Mouse (Mus musculus): Measurements from ENCODE around the gene Zfp553. TPM values are rescaled to one million over a fixed set of nuclear protein-coding genes. Genes with fewer than 3 reads are reported as not detected.

The Zfp553 gene
- polyA plus RNA-seq, 1 experiment from 2014 or later, result 48.7 TPM

DNA sequence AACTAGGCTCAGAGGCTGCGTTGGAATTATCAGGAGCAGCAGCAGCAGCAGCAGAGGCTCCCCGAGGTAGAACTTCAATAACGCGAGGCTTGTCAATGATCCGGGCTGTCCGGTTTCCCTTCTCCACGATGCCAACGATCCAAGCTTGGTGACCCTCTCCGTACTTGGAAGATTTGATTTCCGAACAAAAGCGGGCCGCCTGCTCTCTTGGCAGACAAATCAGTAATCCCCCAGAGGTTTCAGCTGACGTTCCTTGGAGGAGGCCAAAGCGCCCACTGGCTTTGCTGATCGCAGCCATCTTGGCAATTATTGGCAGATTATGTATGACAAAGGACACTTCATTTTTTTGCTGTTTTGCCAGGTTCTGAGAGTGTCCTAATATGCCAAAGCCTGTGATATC is 39.7 kb downstream of the Zfp553 start:
- Histone ChIP-seq H3K27ac (ENCODE audit: low read length) (no peak overlapping the region), H3K9ac (ENCODE audit: low read depth, low read length) (no peak overlapping the region), H3K4me1 (ENCODE audit: control insufficient read depth, insufficient read depth, low read length) (peaks cover 18% of the 10 kb centered on the region), H3K4me3 (ENCODE audit: low read depth, low read length) (no peak overlapping the region; the same call in 1 of the 2 replicates), H3K27me3 (ENCODE audit: control insufficient read depth, insufficient read depth, low read depth, low read length) (no peaks in the 10 kb centered on the region), H3K36me3 (ENCODE audit: control insufficient read depth, insufficient read depth, low read length) (peaks cover 10% of the 10 kb centered on the region), H3K4me2 (ENCODE audit: low read length) (peak overlapping the region; percentile 95), H3K9me3 (replicated peaks; ENCODE audit: control insufficient read depth, low read length, poor library complexity, severe bottlenecking) (peaks cover 5% of the 10 kb centered on the region; the same call in 1 of the 2 replicates)
- ATAC-seq, result no peak
- WGBS, result 90% methylated on average over 15 of the region's 15 CpGs

DNA sequence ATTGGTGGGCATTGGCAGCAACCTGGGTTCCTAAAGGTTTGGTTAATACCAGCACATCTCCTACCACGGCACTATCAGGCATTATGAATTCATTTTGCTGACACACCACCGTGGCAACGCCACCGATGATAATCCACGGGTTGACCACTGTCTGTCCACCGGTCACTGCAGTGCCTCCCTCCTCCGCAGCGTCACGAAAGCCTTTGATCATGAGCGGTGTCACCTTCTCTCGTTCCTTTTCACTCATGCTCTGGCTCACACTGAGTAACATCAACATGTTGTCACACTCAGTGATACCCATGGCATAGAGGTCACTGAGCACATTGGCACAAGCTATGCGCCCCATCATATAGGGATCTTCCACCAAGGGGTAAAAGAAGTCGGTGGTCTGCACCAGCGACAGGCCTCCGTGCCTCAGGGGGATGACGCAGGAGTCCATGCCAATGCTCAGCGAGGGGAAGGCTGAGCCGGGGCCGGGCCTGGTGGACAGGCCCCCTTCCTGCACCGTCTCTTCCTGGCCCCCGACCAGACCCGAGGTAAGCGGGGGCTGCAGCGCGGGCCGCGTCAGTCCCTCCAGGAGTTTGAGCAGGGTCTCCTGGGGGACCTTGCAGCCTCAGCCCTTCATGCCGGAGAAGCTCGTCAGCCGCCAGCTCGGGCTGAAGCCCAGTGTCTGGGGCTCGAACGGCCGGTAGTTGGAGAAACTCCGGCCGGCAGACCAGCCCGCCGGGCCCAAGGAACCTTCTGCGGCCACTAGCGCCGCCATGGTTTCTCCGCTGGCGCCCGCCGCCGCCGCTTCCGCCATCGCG is 40.5 kb downstream of the Zfp553 start:
- H3K4me2 ChIP-seq (ENCODE audit: low read length), result peak overlapping the region; percentile 95
- WGBS, result 13% methylated on average over 50 of the region's 50 CpGs
- H3K27me3 ChIP-seq (ENCODE audit: control insufficient read depth, insufficient read depth, low read depth, low read length), result no peaks in the 10 kb centered on the region

DNA sequence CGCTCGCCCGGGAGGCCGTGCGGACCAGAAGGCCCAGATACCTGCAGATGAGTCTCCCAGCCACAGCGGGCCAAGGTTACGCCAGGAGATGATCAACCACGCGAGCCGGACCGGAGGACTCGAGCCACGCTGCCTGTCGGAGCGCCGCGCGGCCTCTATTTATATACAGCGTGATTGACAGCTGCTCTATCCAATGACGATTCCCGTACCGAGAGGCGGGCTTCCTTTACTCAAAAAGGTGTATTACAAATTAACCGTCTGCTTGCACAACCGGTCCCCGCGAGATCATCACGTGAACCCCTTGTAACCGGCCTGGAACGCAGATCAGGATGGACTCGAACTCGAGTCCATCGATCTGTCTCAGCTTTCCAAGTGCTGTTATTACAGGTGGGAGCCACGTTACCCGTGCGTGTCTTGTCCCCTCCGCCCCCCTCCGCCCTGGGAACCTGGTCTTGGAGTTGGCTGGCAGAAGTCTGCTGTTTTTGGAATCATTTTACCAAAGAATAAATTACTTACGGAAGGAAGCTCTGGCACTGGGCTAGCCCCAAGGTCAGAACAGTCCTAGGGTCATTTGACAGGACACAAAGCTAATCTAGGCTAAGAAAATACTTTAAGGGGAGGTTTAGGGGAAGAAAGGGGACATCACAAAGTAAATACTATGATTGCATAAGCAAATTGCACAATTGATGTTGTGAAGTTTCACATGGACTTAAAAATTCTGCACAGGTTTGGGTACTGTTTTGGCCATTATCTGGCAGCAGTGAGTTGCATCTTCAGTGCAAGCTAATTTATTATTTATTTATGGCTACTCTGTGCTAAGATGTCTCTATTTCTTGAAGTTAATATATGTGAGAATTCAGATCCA is 41.3 kb downstream of the Zfp553 start, which contains the start of gene Sephs2:
TSS of gene Sephs2 (minus strand) at position 131 of the 865 bp plus-strand sequence.
- H3K4me2 ChIP-seq (ENCODE audit: low read length), result peak within 1 kb of the TSS; percentile 95
- peak within 1 kb of the TSS; percentile 89 for H3K27ac ChIP-seq (ENCODE audit: low read length)
- peaks cover under 1% of the 10 kb centered on the region for H3K36me3 ChIP-seq (ENCODE audit: control insufficient read depth, insufficient read depth, low read length)
- peak within 1 kb of the TSS; percentile 86 for H3K9ac ChIP-seq (ENCODE audit: low read depth, low read length)
- WGBS, result 3% methylated on average over 39 of the region's 39 CpGs
- H3K4me3 ChIP-seq (ENCODE audit: low read depth, low read length), result peak within 1 kb of the TSS; percentile 73
- H3K4me1 ChIP-seq (ENCODE audit: control insufficient read depth, insufficient read depth, low read length), result peaks cover 18% of the 10 kb centered on the region
- no peaks in the 10 kb centered on the region for H3K9me3 ChIP-seq (replicated peaks; ENCODE audit: control insufficient read depth, low read length, poor library complexity, severe bottlenecking)
- ATAC-seq, result peak; percentile 94
- no peaks in the 10 kb centered on the region for H3K27me3 ChIP-seq (ENCODE audit: control insufficient read depth, insufficient read depth, low read depth, low read length)

More for the DNA sequence above, 40.5 kb downstream of the Zfp553 start:
- Histone ChIP-seq H3K9ac (ENCODE audit: low read depth, low read length) (peak overlapping the region; percentile 86), H3K4me3 (ENCODE audit: low read depth, low read length) (peak overlapping the region; percentile 73), H3K9me3 (replicated peaks; ENCODE audit: control insufficient read depth, low read length, poor library complexity, severe bottlenecking) (peaks cover 2% of the 10 kb centered on the region; the same call in 1 of the 2 replicates), H3K36me3 (ENCODE audit: control insufficient read depth, insufficient read depth, low read length) (peaks cover 7% of the 10 kb centered on the region), H3K4me1 (ENCODE audit: control insufficient read depth, insufficient read depth, low read length) (peaks cover 18% of the 10 kb centered on the region), H3K27ac (ENCODE audit: low read length) (peak overlapping the region; percentile 89)
- ATAC-seq, result peak; percentile 73

DNA sequence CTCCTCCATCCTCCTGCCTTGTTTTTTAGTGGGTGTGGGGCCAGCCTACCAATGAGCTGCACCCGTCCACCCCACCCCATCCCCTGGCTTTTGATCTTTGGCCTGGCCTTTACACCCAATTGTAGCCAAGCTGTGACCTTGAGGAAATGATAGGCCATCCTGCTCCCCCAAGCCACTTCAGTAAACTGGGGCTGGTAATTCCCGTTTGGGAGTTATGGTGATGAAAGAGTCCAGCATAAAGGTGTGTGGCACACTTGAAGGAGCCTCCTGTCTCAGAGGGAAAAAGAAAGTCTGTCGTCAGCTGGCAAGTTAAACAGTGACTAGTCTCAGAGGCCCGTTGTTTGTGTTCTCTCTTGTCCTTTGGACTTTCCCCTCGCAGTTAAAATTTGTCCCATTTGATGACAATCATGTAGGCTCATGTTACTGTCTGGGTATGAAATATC is 43.7 kb downstream of the Zfp553 start:
- Histone ChIP-seq H3K36me3 (ENCODE audit: control insufficient read depth, insufficient read depth, low read length) (no peaks in the 10 kb centered on the region), H3K27me3 (ENCODE audit: control insufficient read depth, insufficient read depth, low read depth, low read length) (no peaks in the 10 kb centered on the region), H3K4me1 (ENCODE audit: control insufficient read depth, insufficient read depth, low read length) (peaks cover 16% of the 10 kb centered on the region), H3K4me2 (ENCODE audit: low read length) (no peak overlapping the region), H3K4me3 (ENCODE audit: low read depth, low read length) (no peak overlapping the region), H3K9me3 (replicated peaks; ENCODE audit: control insufficient read depth, low read length, poor library complexity, severe bottlenecking) (no peaks in the 10 kb centered on the region), H3K9ac (ENCODE audit: low read depth, low read length) (no peak overlapping the region), H3K27ac (ENCODE audit: low read length) (no peak overlapping the region)
- no peak for ATAC-seq
- WGBS, result 80% methylated on average over 5 of the region's 5 CpGs

DNA sequence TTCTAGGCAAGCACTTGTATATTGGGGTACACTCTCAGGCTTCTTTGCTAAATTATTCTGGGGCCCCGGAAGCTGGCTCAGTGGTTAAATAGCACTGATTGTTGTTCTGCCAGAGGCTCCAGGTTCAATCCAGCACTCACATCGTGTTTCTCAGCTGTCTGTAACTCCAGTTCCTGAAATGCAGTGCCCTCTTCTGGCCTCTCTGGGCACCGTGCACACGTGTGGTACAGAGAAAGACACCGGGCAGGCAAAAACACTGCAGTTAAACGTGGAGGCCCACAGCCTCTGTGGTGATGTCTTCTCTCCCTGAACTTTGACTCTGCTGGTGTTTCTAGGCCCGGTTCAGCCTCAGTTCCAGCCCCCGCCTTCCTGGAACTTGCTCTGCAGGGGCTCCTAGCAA is 45.5 kb downstream of the Zfp553 start:
- ATAC-seq, result no peak

DNA sequence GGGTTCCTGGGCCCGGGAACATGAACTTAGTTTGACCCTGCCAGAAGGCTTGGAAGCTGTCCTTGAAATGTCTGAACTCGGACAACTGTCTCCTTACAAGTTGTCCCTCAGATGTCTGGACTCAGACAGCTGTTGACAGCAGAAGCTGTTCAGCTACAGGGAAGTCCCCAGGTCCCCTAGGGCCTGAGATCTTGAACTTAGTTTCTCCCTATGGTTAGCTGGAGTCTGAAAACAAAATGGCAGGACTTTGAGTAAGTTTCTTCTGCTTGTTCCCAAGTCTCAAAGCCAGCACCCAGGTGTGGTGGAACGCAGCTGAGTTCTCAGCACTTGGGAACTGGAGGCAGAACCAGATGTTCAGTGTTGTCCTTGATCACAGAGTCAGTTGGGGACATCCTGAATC is 47.2 kb downstream of the Zfp553 start:
- no peak overlapping the region for H3K27ac ChIP-seq (ENCODE audit: low read length)
- H3K27me3 ChIP-seq (ENCODE audit: control insufficient read depth, insufficient read depth, low read depth, low read length), result no peaks in the 10 kb centered on the region
- ATAC-seq, result no peak
- no peak overlapping the region for H3K4me3 ChIP-seq (ENCODE audit: low read depth, low read length)
- H3K36me3 ChIP-seq (ENCODE audit: control insufficient read depth, insufficient read depth, low read length), result no peaks in the 10 kb centered on the region
- WGBS, result 84% methylated on average over 3 of the region's 3 CpGs
- no peak overlapping the region for H3K4me2 ChIP-seq (ENCODE audit: low read length)
- no peak overlapping the region for H3K9ac ChIP-seq (ENCODE audit: low read depth, low read length)
- H3K4me1 ChIP-seq (ENCODE audit: control insufficient read depth, insufficient read depth, low read length), result no peaks in the 10 kb centered on the region
- H3K9me3 ChIP-seq (replicated peaks; ENCODE audit: control insufficient read depth, low read length, poor library complexity, severe bottlenecking), result no peaks in the 10 kb centered on the region

More for the DNA sequence above, 45.5 kb downstream of the Zfp553 start:
- peaks cover 3% of the 10 kb centered on the region; the same call in 1 of the 2 replicates for H3K4me1 ChIP-seq (ENCODE audit: control insufficient read depth, insufficient read depth, low read length)
- no peaks in the 10 kb centered on the region for H3K9me3 ChIP-seq (replicated peaks; ENCODE audit: control insufficient read depth, low read length, poor library complexity, severe bottlenecking)
- 20% methylated on average over 8 of the region's 8 CpGs for WGBS
- H3K4me2 ChIP-seq (ENCODE audit: low read length), result no peak overlapping the region
- no peak overlapping the region for H3K27ac ChIP-seq (ENCODE audit: low read length)
- no peak overlapping the region for H3K9ac ChIP-seq (ENCODE audit: low read depth, low read length)
- H3K4me3 ChIP-seq (ENCODE audit: low read depth, low read length), result no peak overlapping the region
- H3K27me3 ChIP-seq (ENCODE audit: control insufficient read depth, insufficient read depth, low read depth, low read length), result no peaks in the 10 kb centered on the region
- H3K36me3 ChIP-seq (ENCODE audit: control insufficient read depth, insufficient read depth, low read length), result no peaks in the 10 kb centered on the region

DNA sequence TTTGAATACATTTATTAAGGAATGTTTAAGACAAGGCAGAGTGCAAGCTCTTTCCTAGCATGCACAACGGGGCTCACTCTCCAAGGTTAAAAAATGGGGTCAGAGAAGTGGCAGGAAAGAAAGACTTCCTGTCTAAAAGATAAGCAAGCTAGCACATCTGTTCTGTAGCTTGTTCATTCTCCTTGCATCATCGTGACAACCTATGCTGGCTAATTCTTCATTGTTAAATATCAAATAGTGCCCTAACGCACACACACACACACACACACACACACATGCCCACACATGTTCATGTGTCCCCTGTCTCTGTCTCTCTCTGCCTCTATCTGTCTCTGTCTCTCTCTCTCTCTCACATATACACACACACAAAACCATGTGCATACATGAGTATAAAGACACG is 48.3 kb downstream of the Zfp553 start:
- H3K4me3 ChIP-seq (ENCODE audit: low read depth, low read length), result no peak overlapping the region
- ATAC-seq, result no peak
- H3K4me1 ChIP-seq (ENCODE audit: control insufficient read depth, insufficient read depth, low read length), result no peaks in the 10 kb centered on the region
- no peaks in the 10 kb centered on the region for H3K27me3 ChIP-seq (ENCODE audit: control insufficient read depth, insufficient read depth, low read depth, low read length)
- no peak overlapping the region for H3K4me2 ChIP-seq (ENCODE audit: low read length)
- no peak overlapping the region for H3K27ac ChIP-seq (ENCODE audit: low read length)
- WGBS, result 83% methylated on average over 4 of the region's 4 CpGs
- no peak overlapping the region for H3K9ac ChIP-seq (ENCODE audit: low read depth, low read length)
- no peaks in the 10 kb centered on the region for H3K36me3 ChIP-seq (ENCODE audit: control insufficient read depth, insufficient read depth, low read length)
- H3K9me3 ChIP-seq (replicated peaks; ENCODE audit: control insufficient read depth, low read length, poor library complexity, severe bottlenecking), result no peaks in the 10 kb centered on the region

DNA sequence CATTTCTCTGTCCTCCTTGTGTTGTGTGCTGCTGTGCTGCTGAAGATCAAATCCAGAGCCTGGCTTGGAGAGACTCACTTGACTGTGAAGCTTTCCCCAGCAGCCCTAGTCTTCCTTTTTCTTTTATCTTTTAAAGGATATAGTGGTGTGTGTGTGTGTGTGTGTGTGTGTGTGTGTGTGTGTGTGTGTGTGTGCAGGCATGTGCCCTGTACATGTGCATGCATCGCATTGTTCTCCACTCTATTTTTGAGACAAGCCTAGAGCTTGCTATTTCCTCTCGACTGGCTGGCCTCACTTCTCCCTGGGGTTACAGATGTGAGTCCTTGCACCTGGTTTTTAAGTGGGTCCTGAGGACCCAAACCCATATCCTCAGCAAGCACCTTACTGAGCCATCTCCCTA is 49.3 kb downstream of the Zfp553 start:
- Histone ChIP-seq H3K27ac (ENCODE audit: low read length) (no peak overlapping the region), H3K4me2 (ENCODE audit: low read length) (no peak overlapping the region), H3K9me3 (replicated peaks; ENCODE audit: control insufficient read depth, low read length, poor library complexity, severe bottlenecking) (no peaks in the 10 kb centered on the region), H3K4me3 (ENCODE audit: low read depth, low read length) (no peak overlapping the region), H3K9ac (ENCODE audit: low read depth, low read length) (no peak overlapping the region), H3K36me3 (ENCODE audit: control insufficient read depth, insufficient read depth, low read length) (no peaks in the 10 kb centered on the region), H3K27me3 (ENCODE audit: control insufficient read depth, insufficient read depth, low read depth, low read length) (no peaks in the 10 kb centered on the region), H3K4me1 (ENCODE audit: control insufficient read depth, insufficient read depth, low read length) (no peaks in the 10 kb centered on the region)
- ATAC-seq, result no peak
- 72% methylated on average over 2 of the region's 2 CpGs for WGBS

All from midbrain, embryonic 16.5 days (tissue).